8 mouse cellular contexts compared by ENCODE assay signal in the genomic region with DNA sequence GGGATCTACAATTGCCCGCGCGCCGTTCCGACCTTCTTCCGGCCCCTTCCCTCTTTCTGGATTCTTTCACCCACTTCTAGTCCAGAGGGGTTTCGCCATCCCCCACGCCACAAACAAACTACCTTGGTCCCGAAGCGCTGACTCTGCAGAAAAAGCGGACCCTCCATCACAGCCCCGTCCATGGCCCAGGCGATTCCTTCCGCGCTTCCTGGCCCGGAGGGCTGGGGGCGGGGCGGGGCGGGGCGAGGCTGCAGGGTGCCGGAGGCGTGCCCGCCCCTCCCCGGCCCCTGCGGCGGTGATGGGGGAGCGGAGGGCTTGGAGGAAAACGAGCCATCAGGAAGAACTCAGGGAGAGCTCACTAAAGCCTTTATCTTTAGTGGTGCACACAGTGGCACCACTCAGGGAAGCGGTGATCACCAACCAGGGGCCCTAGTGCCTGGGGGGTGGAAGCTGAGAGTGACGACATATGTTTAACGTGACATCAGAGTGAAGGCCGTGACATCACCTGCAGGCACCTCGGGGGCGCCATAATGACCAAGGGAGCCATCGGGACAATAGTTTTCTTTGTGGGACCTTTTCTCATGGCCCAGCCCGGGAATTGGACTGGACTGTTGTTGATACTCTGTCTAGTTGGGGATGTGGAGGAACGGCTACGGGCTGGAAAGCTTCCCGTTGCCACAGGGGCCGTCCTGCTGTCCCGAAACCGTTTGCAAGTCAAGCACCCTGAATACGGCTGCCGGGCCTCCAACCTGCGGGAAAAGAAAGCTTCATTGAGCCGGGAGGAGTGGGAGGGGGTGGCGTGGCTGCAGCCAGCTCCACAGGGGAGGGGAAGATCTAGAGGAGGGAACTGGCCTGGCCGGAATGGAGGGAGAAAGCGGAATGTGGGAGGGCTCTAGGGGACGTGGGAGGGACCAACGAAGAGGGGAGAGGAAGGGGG. TPM values are rescaled to one million over a fixed set of nuclear protein-coding genes. Genes with fewer than 3 reads are reported as not detected.
DNase-seq lines count a peak whose midpoint lies in the region; ATAC-seq and TF ChIP-seq lines count a peak whose summit lies in the region.

A gene (minus strand): TSS at position 223 of the 937 bp plus-strand sequence.
A gene (plus strand): TSS at position 925 of the 937 bp plus-strand sequence.

- peak; percentile 91 for ATAC-seq in intestine, embryonic 16.5 days
- ATAC-seq in neural tube, embryonic 14.5 days (ENCODE audit: low read depth) = peak; percentile 70

- WGBS in intestine, embryonic 16.5 days = under 1% methylated on average over 51 of the region's 51 CpGs
- WGBS in lung, adult 2 months = 0% methylated on average over 51 of the region's 51 CpGs
- under 1% methylated on average over 51 of the region's 51 CpGs for WGBS in neural tube, embryonic 14.5 days

- H3K4me2 ChIP-seq in intestine, embryonic 16.5 days (ENCODE audit: low read depth, low read length) = peak within 1 kb of the TSS; percentile 94
- H3K4me2 ChIP-seq in neural tube, embryonic 14.5 days (ENCODE audit: low read depth, low read length) = peak within 1 kb of the TSS; percentile 80

- H3K4me1 ChIP-seq in intestine, embryonic 16.5 days (ENCODE audit: control insufficient read depth, insufficient read depth, low read length) = peaks cover 21% of the 10 kb centered on the region
- H3K4me1 ChIP-seq in lung, adult 2 months (ENCODE audit: control insufficient read depth, insufficient read depth, low read length) = peaks cover 4% of the 10 kb centered on the region; the same call in 1 of the 2 replicates
- peaks cover 14% of the 10 kb centered on the region; the same call in 1 of the 2 replicates for H3K4me1 ChIP-seq in neural tube, embryonic 14.5 days (ENCODE audit: control insufficient read depth, insufficient read depth, low read length)

- TF ChIP-seq CTCF in lung, adult 2 months (IDR thresholded peaks at IDR 0.05; ENCODE audit: insufficient read depth, low read length) = no peak

- H3K9ac ChIP-seq in intestine, embryonic 16.5 days (ENCODE audit: low read depth, low read length) = peak within 1 kb of the TSS; percentile 78
- H3K9ac ChIP-seq in neural tube, embryonic 14.5 days (replicated peaks; ENCODE audit: low read depth, low read length) = peak within 1 kb of the TSS; percentile 37; the same call in 1 of the 2 replicates

- intact Hi-C loops in left cerebral cortex, postnatal 4 days (cut with DNase I) = no loop called here

- H3K4me3 ChIP-seq in intestine, embryonic 16.5 days (ENCODE audit: low read length) = peak within 1 kb of the TSS; percentile 77
- peak within 1 kb of the TSS; percentile 67 for H3K4me3 ChIP-seq in lung, adult 2 months (replicated peaks; ENCODE audit: extremely low read depth, low read depth, low read length)
- peak within 1 kb of the TSS; percentile 43 for H3K4me3 ChIP-seq in neural tube, embryonic 14.5 days (ENCODE audit: low read depth, low read length)

- H3K9me3 ChIP-seq in intestine, embryonic 16.5 days (ENCODE audit: control insufficient read depth, low read length) = no peaks in the 10 kb centered on the region
- no peaks in the 10 kb centered on the region for H3K9me3 ChIP-seq in neural tube, embryonic 14.5 days (ENCODE audit: control insufficient read depth, low read length)

- peak; percentile 72; the same call in 1 of the 2 replicates for TF ChIP-seq POLR2A in lung, adult 2 months (IDR thresholded peaks at IDR 0.05; ENCODE audit: borderline replicate concordance, extremely low read depth, low read depth, low read length)

- H3K27ac ChIP-seq in intestine, embryonic 16.5 days (ENCODE audit: low read length) = peak within 1 kb of the TSS; percentile 84
- H3K27ac ChIP-seq in neural tube, embryonic 14.5 days (ENCODE audit: low read depth, low read length) = peak within 1 kb of the TSS; percentile 19; the same call in 1 of the 2 replicates

- H3K27me3 ChIP-seq in intestine, embryonic 16.5 days (replicated peaks; ENCODE audit: control insufficient read depth, insufficient read depth, low read length) = peaks cover 10% of the 10 kb centered on the region
- peaks cover 12% of the 10 kb centered on the region; the same call in 1 of the 2 replicates for H3K27me3 ChIP-seq in neural tube, embryonic 14.5 days (ENCODE audit: control insufficient read depth, insufficient read depth, low read length)

- peak; percentile 55 for DNase-seq in left cerebral cortex, postnatal 4 days
- no peak for DNase-seq in left cerebral cortex, adult 11 months (ENCODE audit: low spot score)
- DNase-seq in embryo, embryonic 11 days = peak; percentile 85
- DNase-seq in heart, adult 11 months = peak; percentile 99
- peak; percentile 78 for DNase-seq in lung, adult 2 months
- DNase-seq in thymus, postnatal 14 days = peak; percentile 79

- H3K36me3 ChIP-seq in intestine, embryonic 16.5 days (ENCODE audit: control insufficient read depth, insufficient read depth, low read length) = no peaks in the 10 kb centered on the region
- H3K36me3 ChIP-seq in neural tube, embryonic 14.5 days (ENCODE audit: control insufficient read depth, insufficient read depth, low read length) = no peaks in the 10 kb centered on the region

RNA-seq across cellular contexts. Expression of the first gene that starts in this region (rescaled TPM):
- total RNA-seq in left cerebral cortex, postnatal 4 days (2021) = 1 to 10 TPM in 1 of 2 experiments, under 1 TPM in 1; 0.76 to 1.7 TPM
- polyA plus RNA-seq in intestine, embryonic 16.5 days (2015; fragmentation: Nextera tagmentation; extraction: Ambion mirVana) = 9.5 and 9.6 TPM in 2 replicates
- 12.6 and 15.1 TPM in 2 replicates for polyA plus RNA-seq in lung, adult 2 months (2012; rRNA removed)
- 1.0 and 2.0 TPM in 2 replicates for polyA plus RNA-seq in neural tube, embryonic 14.5 days (2014; fragmentation: Nextera tagmentation; extraction: Ambion mirVana)

RNA-seq across cellular contexts. Expression of the second gene that starts in this region (rescaled TPM):
- 1 to 10 TPM; 3.2 to 3.6 TPM for total RNA-seq in left cerebral cortex, postnatal 4 days (2021)
- polyA plus RNA-seq in intestine, embryonic 16.5 days (2015; fragmentation: Nextera tagmentation; extraction: Ambion mirVana) = 11.3 and 11.9 TPM in 2 replicates
- polyA plus RNA-seq in lung, adult 2 months (2012; rRNA removed) = 6.7 and 8.5 TPM in 2 replicates
- polyA plus RNA-seq in neural tube, embryonic 14.5 days (2014; fragmentation: Nextera tagmentation; extraction: Ambion mirVana) = 4.2 and 6.1 TPM in 2 replicates
